Mouse (Mus musculus) layer of hippocampus, postnatal 14 days (tissue): Measurements from ENCODE around the gene Gpr39. TPM values are rescaled to one million over a fixed set of nuclear protein-coding genes. Genes with fewer than 3 reads are reported as not detected.

Experiments used
- DNase-seq, 2 experiments: peaks; one replicate each; pipeline ENCODE4 v3.0.0; 2021 to 2022; ENCODE audit warnings: low spot score in 2 of 2, mixed read lengths in 1 of 2
- total RNA-seq, 2 experiments: library from RNA; stranded (reverse); gene quantifications; 2 replicates each; pipeline ENCODE4 v1.2.3; 2021

The Gpr39 gene
- total RNA-seq, 2 experiments from 2014 or later, result 0.24 to 0.28 TPM

DNA sequence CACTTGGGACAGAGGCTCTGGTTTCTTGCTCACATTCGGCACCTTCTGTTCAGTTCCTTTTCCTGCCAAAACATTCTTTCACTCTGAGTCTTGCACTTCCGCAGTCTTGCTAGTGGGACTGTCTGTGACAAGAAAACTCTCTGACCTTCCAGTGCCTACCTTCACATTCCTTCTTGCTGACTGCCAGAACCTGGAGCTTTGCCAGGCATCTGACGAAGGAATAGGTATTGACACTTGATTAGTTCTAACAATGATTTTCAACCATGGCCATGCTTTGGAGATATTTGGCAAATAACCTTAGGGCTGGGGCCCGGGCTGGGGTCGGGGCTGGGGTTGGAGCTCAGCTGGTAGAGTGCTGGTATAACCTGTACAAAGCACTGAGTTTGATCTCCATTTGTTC lies 123.7 kb downstream of the Gpr39 start:
- no peak for DNase-seq

DNA sequence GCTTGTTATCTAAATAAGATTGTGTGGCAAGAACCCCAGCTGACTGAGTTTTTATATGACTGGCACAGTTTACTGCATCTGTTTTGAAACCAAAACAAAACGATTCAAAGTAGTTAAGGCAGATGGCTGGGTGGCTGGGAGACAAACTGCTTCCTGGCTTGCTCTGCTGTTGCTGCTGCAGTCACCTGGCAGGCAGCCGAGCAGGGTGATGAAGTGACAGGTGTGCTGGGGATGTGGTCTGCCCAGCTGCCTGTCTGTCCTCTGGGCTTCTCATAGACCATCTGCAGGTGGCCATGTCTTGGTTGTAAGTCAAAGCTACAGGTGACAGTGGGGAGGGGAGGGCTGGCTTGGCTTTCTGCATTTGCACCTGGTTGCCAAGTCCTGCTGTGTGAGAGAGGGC lies 131.6 kb downstream of the Gpr39 start:
- DNase-seq, result peak; percentile 21 to 44

DNA sequence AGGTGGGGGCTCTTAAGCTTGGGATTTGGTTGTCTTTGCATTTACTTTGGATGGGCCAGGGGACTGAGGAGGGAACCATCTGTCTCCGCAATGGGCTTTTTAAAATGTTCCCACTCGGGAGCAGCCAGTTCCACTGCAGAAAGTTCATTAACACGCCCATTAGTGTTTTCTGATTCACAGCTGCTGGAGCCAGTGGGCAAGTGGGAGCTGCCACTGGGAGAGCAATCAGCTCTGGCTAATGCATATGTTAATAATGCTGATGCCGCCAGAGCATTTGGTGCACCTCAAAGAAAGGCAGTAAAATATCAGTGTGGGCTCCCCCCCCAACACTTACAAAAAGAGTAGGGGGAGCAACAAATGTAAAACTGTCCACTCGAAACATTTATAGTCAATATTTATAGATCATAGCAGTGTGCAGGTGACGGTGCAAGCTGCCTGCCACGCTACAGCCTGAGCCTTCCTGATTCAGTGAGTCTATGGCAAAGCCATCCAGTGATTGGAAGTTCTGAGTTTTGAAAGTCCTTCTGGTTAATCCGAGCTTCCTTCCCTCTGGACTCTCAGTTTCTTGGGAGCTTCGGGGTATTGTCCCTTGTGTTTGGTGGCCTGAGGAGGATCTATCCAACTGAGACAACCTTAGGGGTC lies 136.5 kb downstream of the Gpr39 start:
- no peak for DNase-seq

DNA sequence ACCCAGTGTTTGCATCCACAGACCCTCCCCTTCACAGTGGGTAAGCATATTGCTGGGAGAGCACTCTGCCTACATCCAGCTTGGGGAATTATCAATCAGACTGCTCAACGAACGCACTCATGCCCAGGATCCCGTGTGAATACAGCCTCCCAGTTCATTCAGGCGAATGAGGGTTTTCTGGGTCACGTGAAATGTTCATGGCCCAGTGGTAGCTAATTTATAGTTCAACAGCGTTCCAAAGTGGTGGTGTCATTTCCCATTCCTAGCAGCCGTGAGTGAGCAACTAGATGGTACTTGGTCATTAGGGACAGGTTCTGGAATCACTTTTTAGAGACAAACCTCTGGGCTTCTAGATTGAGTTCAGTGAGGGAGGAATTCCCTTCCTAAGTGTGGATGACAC lies 144.3 kb downstream of the Gpr39 start:
- no peak for DNase-seq

GRCm38 (mm10) chr1:125823611-125824010 lies 146.8 kb downstream of the Gpr39 start:
- DNase-seq, result peak; percentile 16 to 63

- no peak for DNase-seq
These were observed 160.7 kb downstream of the Gpr39 start for GRCm38 (mm10) chr1:125837507-125837906.

DNA sequence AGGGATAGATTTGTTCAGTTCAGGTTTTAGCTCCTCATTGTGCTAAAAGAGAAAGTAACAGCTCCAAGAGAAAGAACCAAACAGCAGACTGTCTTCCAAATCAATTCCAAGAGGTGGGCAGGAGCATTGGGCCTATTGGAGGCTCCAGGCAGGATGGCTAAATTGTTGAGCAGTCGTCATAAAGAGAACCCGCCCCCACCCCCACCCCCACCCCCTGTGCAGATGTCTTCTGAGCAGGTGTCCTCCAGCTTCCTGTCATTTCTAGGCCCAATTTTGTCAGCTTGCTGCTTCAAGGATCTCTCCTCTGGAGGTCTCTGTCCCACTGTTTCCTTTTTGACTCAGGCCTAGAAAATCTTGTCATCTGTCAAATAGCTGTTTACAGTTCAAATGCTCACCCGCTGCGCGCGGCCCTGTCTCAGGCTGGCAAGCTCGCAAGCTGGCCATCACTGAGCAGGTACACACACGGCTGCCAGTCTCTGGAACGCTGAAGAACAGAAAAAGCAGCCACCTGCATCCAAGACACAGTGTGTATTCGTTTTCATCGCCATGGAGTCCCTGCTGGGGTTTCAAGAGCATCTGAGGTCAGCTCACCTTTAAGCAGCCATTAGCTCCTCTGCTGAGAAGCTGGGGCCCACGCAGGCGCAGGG lies 163.1 kb downstream of the Gpr39 start:
- DNase-seq, result no peak

GRCm38 (mm10) chr1:125854646-125855045 lies 177.9 kb downstream of the Gpr39 start:
- no peak for DNase-seq

DNA sequence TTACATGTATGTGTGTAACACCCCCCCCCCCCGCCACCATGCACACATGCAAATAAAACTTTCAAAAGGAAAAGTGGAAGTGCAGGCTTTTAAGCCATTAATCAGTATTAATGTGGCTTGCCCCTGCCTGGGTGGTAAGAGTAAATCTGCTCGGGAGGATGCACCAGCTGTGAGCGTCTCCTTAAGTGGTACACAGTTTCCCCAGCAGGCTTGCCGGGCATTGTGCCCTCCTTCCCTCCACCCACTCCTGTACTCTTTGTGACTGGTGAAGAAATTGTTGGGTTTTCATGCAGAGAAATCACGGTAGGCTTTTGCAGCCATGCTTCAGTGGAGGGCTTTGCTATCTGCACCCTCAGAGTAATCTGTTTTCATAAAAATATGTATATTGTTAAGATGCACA lies 181.8 kb downstream of the Gpr39 start:
- DNase-seq, result peak in 1 of 2 experiments; percentile 43

GRCm38 (mm10) chr1:125870056-125870455 lies 193.3 kb downstream of the Gpr39 start:
- DNase-seq, result peak in 1 of 2 experiments; percentile 49

- DNase-seq, result no peak
These were observed 216.4 kb downstream of the Gpr39 start for GRCm38 (mm10) chr1:125893158-125893557.

DNA sequence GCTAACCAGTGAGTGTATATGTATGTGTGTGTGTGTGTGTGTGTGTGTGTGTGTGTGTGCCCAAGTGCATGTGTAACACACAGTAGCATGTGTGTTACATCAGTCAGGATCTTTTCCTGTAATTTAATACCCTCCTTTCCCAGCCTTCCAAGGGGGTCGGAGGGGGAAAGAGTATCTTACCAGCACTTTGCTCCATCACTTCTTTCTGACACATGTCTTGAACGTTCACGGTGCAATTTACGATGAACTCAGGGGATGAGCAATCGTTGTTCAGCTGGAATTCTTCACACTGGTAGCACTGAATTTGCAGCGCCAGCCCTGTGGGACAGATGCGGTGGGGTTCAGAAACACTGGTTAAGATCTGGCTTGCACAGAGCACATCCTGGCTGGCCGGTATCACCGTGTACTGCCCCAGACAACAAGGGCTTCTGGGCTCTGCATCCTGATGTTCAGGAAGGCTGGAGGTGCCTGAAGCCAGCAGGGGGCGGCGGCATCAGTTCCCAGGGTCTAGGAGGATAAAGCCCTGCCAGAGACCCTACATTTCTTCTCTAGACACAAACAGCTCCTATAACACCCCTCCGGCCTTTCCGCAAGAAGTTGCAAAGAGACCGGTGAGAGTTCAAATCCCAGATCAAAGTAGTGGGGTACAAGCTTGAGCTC lies 233.5 kb downstream of the Gpr39 start:
- DNase-seq, result peak; percentile 33 to 48

GRCm38 (mm10) chr1:125910871-125911265 lies 234.1 kb downstream of the Gpr39 start:
- DNase-seq, result no peak

- DNase-seq, result peak; percentile 57 to 60
These were observed 234.6 kb downstream of the Gpr39 start for GRCm38 (mm10) chr1:125911337-125911900.

DNA sequence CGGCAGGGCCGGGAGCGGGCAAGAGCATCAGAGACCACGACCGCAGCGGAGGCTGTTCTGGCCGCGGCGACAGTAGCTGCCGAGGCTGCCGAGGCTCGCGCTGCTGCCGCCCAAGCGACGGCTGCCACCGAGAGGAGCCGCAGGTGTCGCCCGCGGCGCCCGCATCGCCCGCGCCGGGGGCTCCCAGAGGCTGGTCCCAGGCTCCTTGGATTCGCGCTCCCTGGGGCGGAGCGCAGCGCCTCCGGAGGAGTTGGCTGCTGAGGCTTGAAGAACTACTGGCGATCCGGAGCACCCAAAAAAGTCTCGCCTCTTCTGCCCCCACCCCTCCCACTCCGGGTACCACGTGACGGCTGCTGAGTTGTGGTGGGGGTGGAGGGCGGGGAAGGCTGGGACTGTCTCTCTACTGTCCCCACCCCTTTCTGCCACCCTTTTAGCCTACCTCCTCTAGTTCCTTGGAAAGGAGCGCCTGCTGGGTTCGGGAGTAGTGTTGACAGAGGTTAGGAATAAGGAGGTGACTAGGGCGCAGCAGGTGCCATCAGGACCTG lies 235.2 kb downstream of the Gpr39 start:
- DNase-seq, result peak; percentile 50 to 57

DNA sequence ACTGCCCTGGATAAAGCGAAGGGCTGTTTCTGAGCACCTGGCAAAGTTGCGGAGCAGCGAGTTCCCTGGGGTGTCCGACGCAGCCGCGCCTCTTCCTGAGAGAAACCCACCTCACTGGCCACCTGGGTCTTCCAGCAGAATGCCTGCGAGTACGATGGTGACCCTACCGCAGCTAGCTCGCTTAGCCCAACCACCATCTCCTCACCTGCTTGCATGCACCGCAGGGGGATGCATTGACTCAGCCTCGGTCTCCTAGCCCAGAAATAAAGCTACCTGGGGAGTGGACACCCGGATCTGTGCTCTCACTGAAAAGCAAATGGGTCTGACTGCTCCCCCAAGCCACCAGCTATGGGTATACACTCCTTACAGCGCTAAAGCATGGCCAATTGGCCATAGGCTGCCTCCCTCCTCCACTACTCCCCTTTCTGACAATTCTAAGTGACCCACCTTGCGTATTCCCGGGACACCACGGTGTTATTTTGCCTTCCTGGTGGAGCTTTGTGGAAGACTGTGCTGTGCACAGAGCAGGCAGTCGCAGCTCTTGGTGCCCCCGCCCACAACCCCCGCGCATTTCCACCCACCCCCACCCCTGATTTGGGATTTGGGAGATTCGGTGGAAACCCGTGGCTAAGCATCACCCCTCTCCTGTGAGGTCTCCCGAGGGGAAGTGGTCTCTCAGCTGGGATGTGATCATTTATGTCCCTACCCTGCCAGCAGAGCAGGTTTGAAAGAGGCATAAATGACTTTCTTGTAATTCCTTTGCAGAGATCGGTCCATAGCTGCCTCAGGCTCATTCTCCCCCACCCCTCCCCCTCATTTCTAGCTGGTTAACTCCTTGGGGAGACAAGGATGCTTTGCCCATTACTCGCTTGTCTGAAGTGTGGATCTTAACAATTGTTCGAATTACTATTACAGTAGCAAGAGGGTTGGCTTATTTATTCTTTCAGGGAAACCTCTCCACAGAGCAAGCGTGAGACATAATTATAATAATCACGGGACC lies 236.1 kb downstream of the Gpr39 start, which contains the start of gene Lypd1:
TSS of gene Lypd1 (minus strand) at position 501 of the 1,000 bp plus-strand sequence.
- DNase-seq, result no peak

GRCm38 (mm10) chr1:125920696-125921095 lies 243.9 kb downstream of the Gpr39 start:
- no peak for DNase-seq

- no peak for DNase-seq
These were observed 246.3 kb downstream of the Gpr39 start for GRCm38 (mm10) chr1:125923062-125923461.
